Mouse (Mus musculus): ENCODE data around the gene Tmprss15. TPM values are rescaled to one million over a fixed set of nuclear protein-coding genes. Genes with fewer than 3 reads are reported as not detected.
A peak's percentile ranks its signal among the peaks of the same experiment; 100 is the strongest.

Tmprss15 gene
- total RNA-seq, 1 experiment from 2014 or later, result not detected

DNA sequence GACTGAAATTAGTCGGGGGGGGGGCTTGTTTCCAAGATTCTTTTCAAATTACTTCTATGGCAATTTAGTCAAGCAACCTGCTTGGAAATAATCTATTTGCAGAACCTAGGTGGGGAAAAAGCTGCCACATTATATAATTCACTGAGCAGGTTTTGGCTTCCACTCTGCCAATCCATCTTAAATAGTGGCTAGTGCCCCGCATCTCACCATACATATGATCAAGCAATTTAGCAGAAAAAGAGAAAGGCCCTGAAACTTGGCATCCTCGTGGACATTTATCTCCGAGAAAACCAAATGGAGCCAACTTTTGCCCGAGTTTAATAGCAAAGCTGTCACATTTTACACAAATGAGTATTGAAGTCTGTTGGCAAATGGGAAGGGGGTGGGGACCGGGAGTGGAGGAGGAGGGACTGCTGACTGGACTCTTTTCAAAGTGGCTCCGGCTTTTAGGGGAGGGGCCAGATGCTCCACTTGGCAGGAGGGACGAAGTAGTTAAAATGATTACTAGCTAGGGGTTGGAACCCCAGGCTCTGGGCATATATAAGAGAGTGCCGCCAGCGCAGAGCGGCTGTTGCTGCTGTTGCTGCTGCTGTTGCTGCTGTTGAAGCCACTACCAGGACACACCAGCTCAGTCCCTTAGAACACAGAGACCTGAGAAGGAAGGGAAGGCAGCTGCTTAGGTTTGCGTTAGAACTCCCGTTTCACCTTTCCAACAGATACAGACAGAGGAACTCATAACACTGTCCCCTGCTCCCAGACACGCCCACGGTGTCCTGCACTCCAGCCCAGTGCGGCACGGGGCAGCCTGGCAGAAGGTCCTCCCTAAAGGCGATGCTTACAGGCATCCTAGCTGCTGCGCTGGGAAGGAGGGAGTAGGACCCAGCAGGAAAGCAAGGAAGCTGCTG is 160.3 kb downstream of the Tmprss15 start, which contains the start of gene Chodl:
Gene Chodl, plus strand, starts transcription at position 567 of the 905 bp plus-strand sequence.
- 0 out of 2 replicates have a peak, but pooled peaks have one; percentile 17 for ATAC-seq (replicated peaks; ENCODE audit: insufficient number of reproducible peaks, low FRiP score, low TSS enrichment, poor library complexity, severe bottlenecking)

DNA sequence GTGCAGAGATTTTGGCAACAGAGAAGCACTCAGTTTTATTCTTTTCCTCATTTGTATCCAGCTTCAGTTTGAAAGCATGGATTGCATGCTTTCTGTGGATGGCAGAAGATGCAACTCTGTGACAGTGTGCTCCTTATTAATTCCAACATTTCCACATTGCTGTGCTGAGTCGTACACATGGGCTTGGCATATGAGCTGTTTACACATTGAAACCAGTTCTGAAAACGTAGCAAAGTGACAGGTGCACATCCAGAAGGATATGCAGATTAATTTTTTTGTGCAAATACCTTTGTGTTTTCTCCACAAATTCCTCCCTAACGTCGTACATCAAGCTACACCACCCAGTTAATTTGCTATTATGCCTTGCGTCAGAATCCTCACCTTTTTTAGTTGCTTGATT is 168.3 kb downstream of the Tmprss15 start:
- ATAC-seq (replicated peaks; ENCODE audit: insufficient number of reproducible peaks, low FRiP score, low TSS enrichment, poor library complexity, severe bottlenecking), result no peak

Other genes with a start within 250 kb of the Tmprss15 start
- not detected in 3 replicates for gene Chodl, start 160.1 kb downstream of the Tmprss15 start, total RNA-seq (2017)

Data from monocyte, adult 5-6 weeks (primary cell).